Mouse (Mus musculus) 416B (cell line): Measurements from ENCODE around the gene Ep300.

Source experiments
- DNase-seq: peaks from one replicate; pipeline ENCODE4 v3.0.0; 2011; ENCODE audit warnings: low read depth

Gene Ep300

DNA sequence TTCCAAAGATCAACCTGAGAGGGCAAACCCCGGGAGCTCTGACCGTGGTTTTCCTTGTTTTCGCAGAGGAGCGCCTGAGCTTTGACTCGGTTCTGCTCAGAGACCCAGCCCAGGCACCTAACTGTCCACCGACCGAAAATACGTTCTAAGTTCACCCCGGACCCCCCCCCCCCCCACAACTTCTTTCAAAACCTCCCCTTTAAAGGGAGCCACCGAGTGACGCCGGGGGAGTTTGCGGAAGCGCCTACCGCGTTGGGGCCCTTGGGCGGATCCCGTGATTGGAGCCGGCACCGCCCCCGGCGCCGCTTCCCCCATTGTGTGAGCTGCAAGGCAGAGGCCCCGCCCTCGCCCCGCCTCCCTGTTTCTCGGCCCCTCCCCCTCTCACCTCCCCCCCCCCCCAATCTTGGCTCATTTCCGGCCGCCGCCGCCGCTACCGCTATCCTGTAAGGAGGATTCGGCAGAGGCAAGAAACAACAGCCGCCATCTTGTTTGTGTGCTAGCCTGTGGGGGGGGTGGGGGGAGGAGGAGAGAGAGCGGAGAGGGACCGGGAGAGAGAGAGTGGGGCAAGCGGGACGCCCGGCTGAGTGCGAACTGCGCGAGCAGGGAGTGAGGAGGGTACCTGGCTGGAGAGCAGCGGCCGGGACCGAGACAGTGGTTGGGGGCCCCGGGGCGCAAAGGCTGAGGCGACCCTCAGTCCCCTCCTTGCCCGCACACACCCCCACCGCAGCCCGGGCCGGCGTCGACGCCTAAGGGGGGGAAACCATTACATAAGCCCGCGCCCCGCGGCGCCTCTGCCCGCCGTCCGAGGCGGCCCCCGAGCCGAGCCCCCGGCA is at the start of gene Ep300:
Ep300 (plus strand) TSS at position 439 of the 833 bp plus-strand sequence.
- peak; percentile 99 for DNase-seq

DNA sequence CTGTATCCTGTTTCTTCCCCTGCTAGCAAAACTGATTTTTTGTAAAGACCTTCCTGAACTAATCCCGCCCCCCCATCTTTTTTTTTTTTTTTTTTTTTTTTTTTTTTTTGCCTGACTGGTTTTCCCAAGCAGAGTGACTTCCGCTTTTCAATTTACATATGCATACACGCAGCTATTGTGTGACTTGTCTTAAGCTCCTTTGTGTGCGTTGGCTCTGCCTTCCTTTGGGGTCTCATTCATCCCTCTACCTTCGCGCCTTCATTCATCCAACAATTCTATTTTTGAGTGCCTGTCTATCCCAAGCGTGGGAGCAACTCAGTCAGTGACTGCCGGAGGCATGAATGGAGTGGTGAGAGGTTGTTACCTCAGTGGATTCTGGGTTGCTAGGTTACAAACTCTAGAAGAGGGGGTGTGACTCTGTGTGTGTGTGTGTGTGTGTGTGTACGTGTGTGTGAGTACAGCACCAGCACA is 49.2 kb upstream of the Ep300 start:
- DNase-seq: no peak

DNA sequence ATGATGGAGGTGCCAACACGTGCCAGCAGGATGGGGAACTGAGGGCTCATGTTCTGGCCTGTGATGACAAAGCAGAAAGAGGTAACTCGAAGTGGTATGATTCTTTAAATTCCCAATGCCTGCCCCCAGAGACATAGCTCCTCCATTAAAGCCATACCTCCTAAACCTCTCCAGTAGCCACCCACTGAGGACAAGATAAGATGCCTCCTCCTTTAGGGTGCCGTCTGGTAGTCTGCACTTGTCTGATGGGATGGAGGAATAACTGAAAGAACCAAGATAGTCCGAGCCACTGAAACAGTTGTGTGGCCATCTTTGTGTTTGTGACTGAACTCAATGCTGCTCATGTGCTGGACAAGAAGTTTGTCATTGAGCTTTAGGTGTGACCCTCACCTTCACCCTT is 47.0 kb upstream of the Ep300 start:
- no peak for DNase-seq

DNA sequence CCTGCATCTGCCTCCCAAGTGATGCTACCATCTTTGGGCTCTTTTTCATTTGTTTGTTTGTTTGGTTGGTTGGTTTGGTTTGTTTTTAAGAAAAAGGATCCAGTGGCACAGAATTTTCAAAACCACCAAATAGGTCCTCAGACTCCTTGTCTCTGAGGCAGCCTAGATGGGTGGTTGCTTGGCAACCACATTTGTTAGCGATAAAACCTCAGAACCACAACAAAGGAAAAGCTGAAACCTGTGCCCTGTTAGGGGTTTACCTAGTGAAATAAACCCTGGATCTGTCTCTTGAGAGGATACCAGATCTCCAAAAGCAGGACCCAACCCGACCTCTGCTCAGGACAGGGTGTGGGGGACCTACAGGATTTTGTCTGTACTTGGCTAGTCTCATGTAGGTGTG is 45.6 kb upstream of the Ep300 start:
- DNase-seq: peak; percentile 44

DNA sequence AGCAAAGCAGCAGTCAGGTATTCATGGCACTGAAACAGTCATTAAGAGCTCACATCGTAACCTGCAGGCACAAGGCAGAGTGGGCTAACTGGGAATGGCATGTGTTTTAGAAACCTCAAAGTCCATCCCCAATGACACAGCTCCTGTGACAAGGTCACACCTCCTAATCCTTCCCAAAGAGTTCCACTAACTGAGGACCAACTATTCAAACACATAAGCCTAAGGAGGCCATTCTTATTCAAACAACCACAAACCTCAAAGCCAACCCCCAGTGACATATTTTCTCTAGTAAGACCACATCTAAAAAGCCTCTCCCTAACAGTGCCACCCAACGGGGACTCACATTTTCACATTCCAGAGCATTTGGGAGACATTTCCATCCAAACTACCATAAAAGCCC is 40.2 kb upstream of the Ep300 start:
- DNase-seq: no peak

DNA sequence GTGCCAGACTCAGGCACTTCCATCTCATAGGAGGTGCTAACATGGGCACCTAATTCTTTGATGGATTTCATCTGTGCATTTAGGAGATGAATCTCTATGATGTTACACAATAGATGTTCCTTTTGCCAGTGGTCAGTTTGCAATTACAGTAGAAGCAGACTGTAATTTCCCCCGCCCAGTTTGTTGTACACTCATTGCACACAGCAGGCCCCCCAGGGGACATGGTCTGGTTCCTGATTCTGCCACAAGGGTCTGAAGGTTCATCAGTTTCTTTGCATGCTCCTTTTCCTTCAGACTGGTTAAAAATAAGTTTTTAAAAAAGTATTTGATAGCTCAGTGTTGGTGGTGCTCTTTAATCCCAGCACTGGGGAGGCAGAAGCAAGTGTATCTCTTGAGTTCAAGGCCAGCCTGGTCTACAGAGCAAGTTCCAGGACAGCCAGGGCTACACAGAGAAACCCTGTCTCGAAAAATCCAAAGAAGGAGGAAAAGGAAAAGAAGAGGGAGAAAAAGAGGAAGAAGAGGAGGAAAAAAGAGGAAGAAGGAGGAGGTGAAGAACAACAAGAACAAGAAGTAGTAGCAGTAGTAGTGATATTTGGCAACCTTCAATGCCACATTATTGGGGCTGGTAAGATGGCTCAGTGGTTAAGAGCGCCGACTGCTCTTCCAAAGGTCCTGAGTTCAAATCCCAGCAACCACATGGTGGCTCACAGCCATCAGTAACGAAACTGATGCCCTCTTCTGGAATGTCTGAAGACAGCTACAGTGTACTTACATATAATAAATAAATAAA is 39.6 kb upstream of the Ep300 start:
- no peak for DNase-seq

DNA sequence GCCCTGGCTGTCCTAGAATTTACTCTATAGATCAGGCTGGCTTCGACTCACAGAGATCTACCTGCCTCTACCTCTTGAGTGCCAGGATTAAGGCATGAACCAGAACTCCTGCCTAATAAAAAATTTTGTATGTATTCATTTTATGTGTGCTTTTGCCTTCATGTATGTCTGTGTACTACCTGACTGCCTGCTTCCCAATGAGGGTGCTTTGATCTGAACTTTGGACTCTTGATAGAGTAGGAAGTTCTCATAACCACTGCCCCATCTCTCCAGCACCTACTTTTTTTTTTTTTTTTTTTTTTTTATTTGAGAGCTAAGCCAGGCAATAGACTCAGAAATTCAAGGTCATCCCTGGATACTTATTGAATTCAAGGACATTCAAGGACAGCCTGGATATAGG is 31.7 kb upstream of the Ep300 start:
- no peak for DNase-seq

DNA sequence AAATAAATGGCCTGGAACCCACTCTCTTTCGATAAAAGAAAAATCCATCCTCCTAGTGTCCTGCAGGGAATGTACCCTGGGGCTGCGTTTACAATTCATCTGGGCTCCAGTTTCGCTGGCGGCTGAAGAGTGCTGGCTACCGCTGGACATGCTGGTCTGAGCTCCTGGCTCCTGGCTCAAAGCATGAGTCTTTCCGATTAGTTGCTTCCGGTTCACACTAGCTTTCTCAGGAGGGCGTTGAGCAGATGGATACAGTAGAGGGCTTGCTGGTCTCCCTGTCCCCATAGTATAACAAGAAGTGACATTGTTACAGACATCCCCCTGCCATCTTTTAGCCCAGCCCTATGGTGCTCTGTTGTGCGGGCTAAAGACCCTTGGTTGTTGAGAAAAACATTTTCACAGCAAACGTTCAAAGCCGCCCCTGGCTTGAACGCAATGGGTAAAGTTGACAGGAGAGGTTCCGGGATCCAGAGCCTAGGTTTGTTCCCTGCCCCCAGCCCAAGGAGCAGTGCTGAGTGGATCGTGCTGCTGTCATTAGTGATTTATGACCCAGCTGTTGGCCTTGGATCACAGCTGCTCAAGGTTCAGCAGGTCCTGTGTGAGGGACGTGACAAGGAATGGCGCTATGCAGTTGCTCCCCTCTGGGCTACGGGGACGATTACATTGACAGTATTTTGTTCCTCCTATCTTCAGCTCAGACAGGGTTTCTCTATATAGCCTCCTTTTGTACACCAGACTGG is 30.4 kb upstream of the Ep300 start:
- DNase-seq: no peak

DNA sequence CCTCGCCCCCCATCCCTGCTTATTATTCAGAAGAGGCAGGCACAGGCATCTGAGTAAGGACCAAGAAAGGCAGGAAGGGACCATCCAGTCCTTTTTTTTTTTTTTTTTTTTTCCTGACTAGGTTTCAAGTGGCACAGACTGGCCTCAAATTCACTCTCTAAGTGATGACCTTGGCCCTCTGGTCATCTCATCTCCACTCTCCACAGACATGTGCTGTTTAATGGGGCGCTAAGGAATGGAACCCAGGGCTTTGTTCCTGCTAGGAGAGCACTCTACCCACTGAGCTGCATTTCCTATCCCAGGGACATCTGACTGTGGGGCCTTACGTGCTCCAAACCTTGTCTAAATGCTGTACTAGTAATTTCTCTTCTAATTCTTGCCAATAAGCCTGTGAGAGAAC is 29.2 kb upstream of the Ep300 start:
- DNase-seq: no peak

DNA sequence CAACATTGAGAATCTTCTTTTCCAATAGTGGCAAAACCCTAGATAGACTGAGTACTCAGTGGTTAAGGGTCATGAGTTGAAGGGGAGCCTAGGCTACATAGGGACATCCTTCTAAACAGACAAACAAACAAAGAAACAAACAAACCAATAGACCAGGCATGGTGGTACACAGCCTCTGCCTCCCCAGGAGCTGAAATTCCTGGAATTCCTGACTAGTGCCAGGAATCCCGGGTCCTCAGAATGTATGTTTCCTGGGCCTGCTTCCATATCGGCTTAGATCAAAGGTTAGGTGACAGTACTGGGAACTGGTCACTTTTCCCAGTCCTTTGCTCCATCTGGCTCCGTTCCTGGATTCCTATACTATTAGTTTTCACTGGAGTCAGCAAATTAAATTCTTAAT is 23.6 kb upstream of the Ep300 start:
- DNase-seq: no peak

DNA sequence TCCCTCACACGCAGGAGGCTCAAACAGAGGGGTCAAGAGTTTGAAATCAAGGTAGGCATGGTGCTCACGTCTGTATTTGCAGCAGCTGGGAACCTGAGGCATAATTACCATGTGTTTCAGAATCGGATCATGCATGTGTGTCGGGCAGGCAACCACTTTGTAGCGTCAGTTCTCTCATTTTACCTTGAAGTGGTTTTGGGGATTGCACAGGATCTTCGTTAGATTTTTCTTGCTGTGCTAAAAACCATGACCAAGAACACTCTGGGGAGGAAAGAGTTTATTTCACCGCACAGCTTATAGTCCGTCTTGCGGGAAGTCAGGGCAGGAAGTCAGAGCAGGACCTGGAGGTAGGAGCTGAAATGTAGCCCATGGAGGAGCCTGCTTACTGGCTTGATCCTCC is 23.2 kb upstream of the Ep300 start:
- DNase-seq: no peak

DNA sequence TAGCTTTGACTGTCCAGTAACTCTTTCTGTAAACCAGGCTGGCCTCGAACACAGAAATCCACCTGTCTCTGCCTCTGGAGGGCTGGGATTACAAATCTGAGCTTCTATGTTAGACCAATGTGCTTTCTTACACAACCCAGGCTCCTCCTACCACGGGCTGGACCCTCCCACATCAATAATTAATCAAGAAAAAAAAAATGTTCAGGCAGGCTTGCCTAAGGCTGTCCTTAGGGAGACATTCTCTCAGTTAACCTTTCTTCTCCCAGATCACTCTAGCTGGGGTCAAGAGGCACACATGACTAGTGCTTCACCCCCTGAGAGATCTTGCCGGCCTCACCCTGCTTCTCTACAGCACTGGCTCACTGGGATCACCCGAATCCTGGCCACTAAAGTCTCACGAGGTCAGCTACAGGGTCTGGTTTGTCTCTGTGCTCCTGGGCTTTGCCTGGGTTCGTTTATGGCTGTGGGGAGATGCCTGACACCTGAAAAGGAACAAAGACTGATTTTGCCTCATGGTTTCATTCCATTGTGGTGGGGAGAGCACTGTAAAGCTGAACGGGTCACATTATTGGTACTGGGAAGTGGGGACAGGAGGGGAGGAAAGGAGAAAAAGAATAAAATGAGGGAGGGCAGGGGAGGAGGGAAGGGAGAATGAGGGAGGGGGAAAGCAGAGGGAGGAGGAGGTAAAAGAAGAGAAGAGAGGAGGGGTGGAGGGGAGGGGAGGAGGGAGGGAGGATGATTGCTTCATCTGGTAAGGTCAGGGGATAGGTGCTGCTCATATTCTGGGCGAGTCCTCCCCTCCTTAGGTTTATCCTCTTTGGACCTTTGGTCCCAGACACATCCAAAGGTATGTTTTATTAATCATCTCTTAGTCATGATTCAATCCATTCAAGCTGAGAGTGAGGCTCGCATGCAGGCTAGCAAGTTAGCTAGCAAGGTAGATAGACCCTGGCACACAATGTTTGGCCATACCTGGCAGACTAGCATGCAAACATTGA is 22.4 kb upstream of the Ep300 start:
- no peak for DNase-seq

DNA sequence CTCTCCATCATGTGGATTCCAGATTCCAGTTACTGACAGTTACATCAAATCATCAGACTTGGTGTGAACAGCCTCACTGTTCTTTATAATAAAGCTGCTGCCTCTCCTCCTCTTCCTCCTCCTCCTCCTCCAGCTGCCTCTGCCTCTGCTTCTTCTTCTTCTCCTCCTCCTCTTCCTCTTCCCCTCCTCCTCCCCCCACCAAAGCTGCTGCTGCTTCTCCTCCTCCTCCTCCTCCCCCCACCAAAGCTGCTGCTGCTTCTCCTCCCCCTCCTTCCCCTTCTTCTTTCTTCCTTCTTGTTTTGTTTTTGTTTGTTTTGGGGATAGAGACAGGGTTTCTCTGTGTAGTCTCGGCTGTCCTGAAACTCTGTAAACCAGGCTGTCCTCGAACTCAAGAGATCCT is 17.1 kb upstream of the Ep300 start:
- DNase-seq: peak; percentile 26

DNA sequence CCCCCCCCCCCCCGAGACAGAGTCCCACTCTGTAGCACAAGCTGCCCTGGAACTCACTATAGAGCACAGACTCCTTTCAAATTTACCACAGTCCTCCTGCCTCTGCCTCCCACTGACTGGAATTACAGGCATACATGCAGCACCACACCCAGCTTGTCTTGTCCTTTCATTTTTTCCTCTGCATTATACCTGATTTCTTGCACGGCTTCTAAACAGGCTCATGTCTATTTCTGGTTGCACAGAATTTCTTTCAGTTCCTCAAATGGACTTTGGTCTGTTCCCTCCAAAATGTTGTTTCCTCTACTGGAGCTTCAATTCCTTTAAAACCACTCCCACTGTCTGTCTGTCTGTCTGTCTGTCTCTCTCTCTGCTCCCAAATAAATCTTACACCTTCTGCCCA is 16.6 kb upstream of the Ep300 start:
- DNase-seq: no peak

DNA sequence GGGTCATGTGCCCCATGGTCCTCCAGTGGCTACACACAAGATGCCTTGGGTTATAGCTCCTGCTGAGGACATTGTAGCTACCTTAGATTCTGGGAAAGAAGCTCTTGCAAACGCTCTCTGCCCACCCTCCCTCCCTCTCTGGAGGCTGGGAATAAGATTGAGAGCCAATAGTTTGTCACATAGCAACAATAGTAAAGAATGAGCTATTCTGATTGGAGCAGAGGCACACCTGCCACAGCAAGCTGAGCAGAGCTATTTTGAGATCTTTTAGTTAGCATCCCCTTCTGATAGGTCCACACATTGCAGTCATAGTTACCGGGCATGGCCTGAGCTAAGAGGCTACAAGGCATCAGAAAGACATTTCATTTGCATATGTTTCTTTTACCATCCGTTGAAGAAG is 8.2 kb upstream of the Ep300 start:
- DNase-seq: no peak

DNA sequence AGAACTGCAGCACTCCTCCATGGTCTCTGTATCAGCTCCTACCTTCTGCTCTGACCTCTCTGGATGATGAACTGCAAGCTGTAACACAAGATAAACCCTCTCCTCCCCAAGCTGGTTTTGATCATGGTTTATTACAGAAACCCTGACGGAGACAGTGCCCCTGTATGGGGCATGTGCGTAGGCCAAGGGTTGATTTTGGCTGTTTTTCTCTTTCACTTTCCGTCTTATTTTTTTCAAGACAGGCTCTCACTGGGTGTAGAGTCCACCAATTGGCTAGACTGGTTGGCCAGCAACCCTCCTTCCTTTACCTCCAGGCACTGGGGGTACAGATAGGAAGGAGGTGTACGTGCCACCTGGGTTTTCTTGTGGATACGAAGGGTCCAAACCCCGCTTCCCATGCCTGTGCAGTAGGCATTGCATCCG is 7.4 kb upstream of the Ep300 start:
- no peak for DNase-seq

DNA sequence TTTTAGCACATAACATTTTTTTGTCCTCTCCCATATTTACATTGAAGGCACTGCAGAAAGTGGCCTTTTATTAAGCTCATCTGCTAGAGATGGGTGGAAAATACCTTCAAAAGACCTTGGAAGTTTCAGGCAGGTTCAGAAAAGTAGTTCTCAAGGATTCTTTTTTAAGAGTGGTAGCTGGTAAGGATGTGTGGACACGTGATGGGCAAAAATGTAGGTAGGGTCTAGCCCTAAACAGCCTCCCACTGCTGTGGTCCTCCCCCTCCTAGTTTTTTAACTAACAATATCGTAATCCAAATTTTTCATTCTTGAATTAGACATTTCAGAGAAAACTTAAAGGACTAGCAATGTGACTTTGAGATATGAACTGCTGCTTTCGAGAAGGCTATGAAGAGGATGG is 685 bp upstream of the Ep300 start:
- no peak for DNase-seq

DNA sequence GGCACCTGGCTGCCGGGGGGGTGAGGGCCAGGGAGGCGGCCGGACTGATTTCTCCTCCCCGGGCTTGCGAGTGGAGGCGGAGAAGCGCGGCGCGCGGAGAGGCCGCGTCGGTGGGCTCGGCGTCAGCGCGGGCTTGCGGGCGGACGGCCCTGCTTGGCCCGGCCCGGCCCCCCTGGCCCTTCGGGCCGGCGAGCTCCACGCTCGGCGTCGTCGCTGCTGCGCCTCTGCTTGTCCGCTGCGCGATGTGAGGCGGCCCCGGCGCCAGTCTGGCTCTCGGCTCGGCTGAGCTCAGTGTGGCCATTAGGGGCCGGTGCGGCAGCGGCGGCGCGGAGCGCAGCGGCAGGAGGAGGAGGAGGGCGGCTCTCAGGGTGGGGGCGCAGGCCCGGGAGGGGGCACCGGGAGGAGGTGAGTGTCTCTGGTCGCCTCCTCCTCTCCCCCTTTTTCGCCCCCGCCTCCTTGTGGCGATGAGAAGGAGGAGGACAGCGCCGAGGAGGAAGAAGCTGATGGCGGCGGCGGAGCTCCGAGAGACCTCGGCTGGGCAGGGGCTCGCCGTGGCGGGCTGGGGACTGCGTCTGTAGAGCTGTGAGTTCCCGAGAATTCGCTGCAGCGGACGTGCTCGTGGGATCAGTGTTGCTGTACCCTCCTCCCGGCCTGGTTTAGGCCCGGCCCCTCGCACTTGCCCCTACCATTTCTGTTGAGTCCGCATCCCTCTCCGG is 753 bp downstream of the Ep300 start:
- peak; percentile 92 for DNase-seq

DNA sequence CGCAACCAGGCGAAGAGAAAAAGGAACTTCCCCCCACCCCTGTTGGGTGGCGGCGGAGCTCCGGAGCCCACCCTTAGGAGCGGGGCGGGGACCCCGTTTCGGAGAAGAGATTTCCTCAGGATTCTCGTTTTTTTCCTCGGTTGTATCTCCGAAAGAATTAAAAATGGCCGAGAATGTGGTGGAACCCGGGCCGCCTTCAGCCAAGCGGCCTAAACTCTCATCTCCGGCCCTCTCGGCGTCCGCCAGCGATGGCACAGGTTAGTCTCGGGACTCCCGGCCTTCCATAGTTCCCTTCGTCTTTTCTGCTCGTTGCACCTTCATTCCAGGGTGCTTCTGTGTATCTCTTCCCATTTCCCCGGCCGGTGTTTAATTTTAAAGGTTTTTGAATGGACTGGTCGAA is 1.3 kb downstream of the Ep300 start:
- no peak for DNase-seq

DNA sequence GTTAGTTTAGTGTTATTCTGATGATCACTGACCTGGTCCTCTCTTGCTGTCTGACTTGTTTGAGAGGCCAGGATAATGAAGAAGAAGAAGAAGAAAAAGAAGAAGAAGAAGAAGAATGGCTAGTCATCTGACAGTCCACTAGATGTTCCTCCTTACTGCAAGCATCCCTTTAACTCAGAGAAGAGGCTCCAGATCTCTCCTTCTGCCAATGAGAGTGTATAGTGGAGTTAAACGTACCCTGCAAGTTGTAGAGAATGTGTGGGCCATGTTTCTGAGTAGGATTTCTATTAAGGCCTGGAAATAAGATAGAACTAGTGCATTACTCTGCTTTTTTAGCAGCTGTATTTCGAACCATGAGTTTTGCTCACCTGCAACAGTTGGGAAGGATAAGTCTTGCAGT is 2.5 kb downstream of the Ep300 start:
- DNase-seq: no peak
